22 mouse cellular contexts compared by ENCODE assay signal in the genomic region with DNA sequence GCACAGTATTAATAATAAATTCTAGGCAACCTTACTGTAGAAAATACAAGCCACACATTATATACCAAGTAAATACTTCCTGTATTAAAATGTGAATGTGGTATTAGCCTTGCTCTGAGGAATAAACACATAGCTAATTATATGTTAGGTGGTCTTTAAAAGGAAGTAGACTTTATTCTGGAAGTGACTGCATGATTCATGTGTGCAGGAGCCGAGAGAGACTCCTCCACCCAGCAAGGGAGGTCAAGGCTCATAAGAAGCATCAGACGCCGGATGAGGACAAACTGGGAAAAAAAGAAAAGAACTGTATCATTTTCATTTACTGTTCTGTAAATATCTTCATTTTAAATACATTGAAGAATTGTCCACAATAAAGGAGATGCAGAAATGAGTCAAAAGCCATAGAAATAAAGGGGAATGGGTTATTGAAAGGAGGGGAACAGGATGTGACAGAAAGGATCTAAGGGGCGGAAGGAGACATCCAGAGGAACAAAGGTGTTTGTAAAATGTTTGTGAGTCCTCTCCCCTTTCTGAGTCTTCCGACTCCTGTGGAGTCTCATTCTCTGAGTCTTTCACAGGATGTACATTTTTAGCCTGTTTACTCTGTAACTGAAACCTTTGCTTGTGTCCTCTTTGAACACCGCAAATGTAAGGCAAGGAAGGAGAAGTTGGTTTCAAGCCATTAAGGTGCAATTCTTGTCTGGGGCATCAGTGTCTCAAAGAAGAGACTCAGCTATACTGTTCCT.
DNase-seq lines count a peak whose midpoint lies in the region; ATAC-seq and TF ChIP-seq lines count a peak whose summit lies in the region.
"Had no signal": no experiment of that assay in that cellular context is flagged by ENCODE, and none has a peak within 500 bp of the region (broad histone marks: within the 10 kb centered on the region; RNA-seq: fewer than 3 reads in every experiment).

No protein-coding gene starts in this region.

- intact Hi-C loops in heart, adult 2 months (cut with DNase I): no loop called here

- TF ChIP-seq EP300 in heart, adult 2 months (IDR thresholded peaks at IDR 0.05; ENCODE audit: insufficient read depth, low read depth, low read length): no peak

- peaks cover 18% of the 10 kb centered on the region for H3K4me1 ChIP-seq in liver, embryonic 16.5 days (ENCODE audit: control insufficient read depth, low read depth, low read length)
- H3K4me1 ChIP-seq in heart, adult 2 months (ENCODE audit: control insufficient read depth, insufficient read depth, low read length): no peaks in the 10 kb centered on the region
- 0 out of 2 replicates have a peak, but pooled peaks cover 3% of the 10 kb centered on the region for H3K4me1 ChIP-seq in hindbrain, embryonic 10.5 days (replicated peaks)
- H3K4me1 ChIP-seq: embryonic facial prominence, embryonic 13.5 days; hindbrain, embryonic 13.5 days had no signal

- TF ChIP-seq CTCF in heart, adult 2 months (IDR thresholded peaks at IDR 0.05): no peak

- TF ChIP-seq POLR2A in heart, adult 2 months (IDR thresholded peaks at IDR 0.05; ENCODE audit: insufficient read depth, low read depth, low read length): no peak

- H3K36me3 ChIP-seq in liver, embryonic 16.5 days (ENCODE audit: control insufficient read depth, insufficient read depth): no peaks in the 10 kb centered on the region
- H3K36me3 ChIP-seq in heart, adult 2 months (ENCODE audit: control insufficient read depth, insufficient read depth, low read length): no peaks in the 10 kb centered on the region
- H3K36me3 ChIP-seq in hindbrain, embryonic 10.5 days: no peaks in the 10 kb centered on the region
- H3K36me3 ChIP-seq: embryonic facial prominence, embryonic 13.5 days; G1E; hindbrain, embryonic 13.5 days had no signal

- H3K27ac ChIP-seq in liver, embryonic 16.5 days (ENCODE audit: low read length): 0 out of 2 replicates have a peak overlapping the region, but pooled peaks have one; percentile 46
- no peak overlapping the region for H3K27ac ChIP-seq in heart, adult 2 months
- H3K27ac ChIP-seq in hindbrain, embryonic 10.5 days: no peak overlapping the region
- H3K27ac ChIP-seq: embryonic facial prominence, embryonic 13.5 days; gastrocnemius, adult 2 months; hindbrain, embryonic 13.5 days; kidney, postnatal 0 days; liver, embryonic 14.5 days; macrophage had no signal

- H3K4me3 ChIP-seq in liver, embryonic 16.5 days (ENCODE audit: low read depth, low read length): no peak overlapping the region
- no peak overlapping the region for H3K4me3 ChIP-seq in heart, adult 2 months
- no peak overlapping the region for H3K4me3 ChIP-seq in hindbrain, embryonic 10.5 days
- H3K4me3 ChIP-seq: embryonic facial prominence, embryonic 13.5 days; gastrocnemius, adult 2 months; hindbrain, embryonic 13.5 days had no signal

- no peak overlapping the region for H3K9ac ChIP-seq in liver, embryonic 16.5 days (ENCODE audit: low read depth, low read length)
- no peak overlapping the region for H3K9ac ChIP-seq in heart, adult 2 months (ENCODE audit: low read depth, low read length)
- H3K9ac ChIP-seq: embryonic facial prominence, embryonic 13.5 days; forebrain, postnatal 0 days; hindbrain, embryonic 13.5 days; liver, embryonic 14.5 days had no signal

- H3K9me3 ChIP-seq in liver, embryonic 16.5 days (replicated peaks; ENCODE audit: control insufficient read depth, low read length): no peaks in the 10 kb centered on the region
- H3K9me3 ChIP-seq in hindbrain, embryonic 10.5 days: no peaks in the 10 kb centered on the region
- H3K9me3 ChIP-seq: embryonic facial prominence, embryonic 13.5 days; G1E; hindbrain, embryonic 13.5 days had no signal

- H3K79me2 ChIP-seq in heart, adult 2 months (replicated peaks; ENCODE audit: control insufficient read depth, insufficient read depth, low read length): no peaks in the 10 kb centered on the region

- H3K4me2 ChIP-seq in liver, embryonic 16.5 days (ENCODE audit: low read depth, low read length): no peak overlapping the region
- H3K4me2 ChIP-seq: embryonic facial prominence, embryonic 13.5 days; hindbrain, embryonic 13.5 days had no signal

- 37% methylated on average over 6 of the region's 6 CpGs for WGBS in liver, embryonic 16.5 days (ENCODE audit: insufficient replicate concordance)
- WGBS in heart, adult 2 months: 65% methylated on average over 6 of the region's 6 CpGs
- WGBS in hindbrain, embryonic 10.5 days: 80% methylated on average over 6 of the region's 6 CpGs

- peak; percentile 23 for DNase-seq in lung, postnatal 25 days (ENCODE audit: low spot score)
- no peak for DNase-seq in lung, postnatal 10 days
- peak; percentile 60 for DNase-seq in CD4-positive helper T cell, adult 2 months (ENCODE audit: low read depth, low spot score)
- DNase-seq in T-cell, adult 2 months (ENCODE audit: low spot score): peak; percentile 44
- no peak for DNase-seq in heart, adult 2 months
- DNase-seq in ovary, postnatal 10 days (ENCODE audit: low spot score): no peak
- DNase-seq in hindbrain, embryonic 10.5 days (ENCODE audit: low spot score): no peak
- DNase-seq: adrenal gland, adult 8-10 months; cerebellum, adult 11-12 months; forebrain, postnatal 0 days; gastrocnemius, adult 2 months; heart, adult 18-20 months; left cerebral cortex, postnatal 4 days; midbrain, embryonic 14.5 days had no signal

- ATAC-seq in liver, embryonic 16.5 days (ENCODE audit: low read depth): no peak
- ATAC-seq: forebrain, postnatal 0 days; intestine, embryonic 16.5 days had no signal

- H3K27me3 ChIP-seq in liver, embryonic 16.5 days (ENCODE audit: control insufficient read depth, insufficient read depth, low read depth, low read length): no peaks in the 10 kb centered on the region
- no peaks in the 10 kb centered on the region for H3K27me3 ChIP-seq in heart, adult 2 months (ENCODE audit: control insufficient read depth, insufficient read depth, low read length)
- no peaks in the 10 kb centered on the region for H3K27me3 ChIP-seq in hindbrain, embryonic 10.5 days (ENCODE audit: insufficient read depth, poor library complexity, severe bottlenecking)
- H3K27me3 ChIP-seq: embryonic facial prominence, embryonic 13.5 days; hindbrain, embryonic 13.5 days had no signal

Comparison
In these comparisons a context has a peak if more than half of its experiments do, and no peak if none do; other contexts are left out.
1. DNase-seq: peak in lung, postnatal 25 days (single experiment), CD4-positive helper T cell, adult 2 months (single experiment) and T-cell, adult 2 months (single experiment); none in lung, postnatal 10 days (single experiment), heart, adult 2 months (0 of 2), ovary, postnatal 10 days (single experiment) and hindbrain, embryonic 10.5 days (single experiment).